Mouse (Mus musculus): ENCODE measurements around the gene Gm11232. TPM values are rescaled to one million over a fixed set of nuclear protein-coding genes. Genes with fewer than 3 reads are reported as not detected.

Gm11232 gene
- not detected for polyA plus RNA-seq (2017; shearing (Covaris generic))

DNA sequence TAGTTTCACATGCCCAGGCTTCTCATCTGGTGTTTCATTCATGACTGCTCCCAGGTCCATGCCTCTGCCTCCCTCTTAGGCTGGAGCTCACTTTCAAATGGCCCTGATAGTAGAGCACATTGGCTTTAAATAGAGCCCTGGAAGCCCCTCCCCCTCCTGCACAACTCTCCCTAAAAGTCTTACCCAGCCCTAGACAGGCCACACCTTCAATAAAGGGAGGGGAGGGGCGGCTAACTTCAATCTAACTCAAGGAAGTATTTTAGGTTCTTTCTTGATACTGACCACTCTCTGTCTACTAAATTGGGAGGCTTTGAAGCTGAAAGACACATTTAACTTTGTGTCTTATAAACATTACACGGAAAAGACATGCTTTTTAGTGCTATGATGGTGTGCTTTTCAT, at the start of gene Gm11232:
TSS of gene Gm11232 (minus strand) at position 101 of the 400 bp plus-strand sequence.
- no peak for ATAC-seq

GRCm38 (mm10) chr4:71805977-71806534, 48.3 kb upstream of the Gm11232 start:
- no peak for ATAC-seq

GRCm38 (mm10) chr4:71765529-71765928, 7.8 kb upstream of the Gm11232 start:
- ATAC-seq: no peak

DNA sequence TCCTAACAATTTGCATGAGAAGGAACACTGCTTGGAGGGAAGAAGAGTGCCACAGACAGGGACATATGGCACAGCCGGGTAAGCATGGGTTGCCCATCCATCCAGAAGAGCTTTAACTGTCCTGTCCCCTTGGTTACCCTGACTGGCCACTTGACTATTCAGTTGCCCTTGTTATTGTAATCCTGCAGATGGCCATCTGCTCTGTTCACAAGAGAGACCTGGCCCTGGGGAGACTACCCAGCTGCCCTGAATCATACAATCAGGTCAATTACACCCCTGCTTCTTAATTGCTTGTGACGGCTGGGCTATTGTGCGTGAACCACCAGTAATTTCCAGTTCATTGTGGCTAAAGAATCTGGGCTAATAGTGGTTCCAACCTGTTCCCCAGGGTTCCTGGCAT, 7.3 kb upstream of the Gm11232 start:
- no peak for ATAC-seq

GRCm38 (mm10) chr4:71756441-71757221, 1.1 kb downstream of the Gm11232 start:
- no peak for ATAC-seq

DNA sequence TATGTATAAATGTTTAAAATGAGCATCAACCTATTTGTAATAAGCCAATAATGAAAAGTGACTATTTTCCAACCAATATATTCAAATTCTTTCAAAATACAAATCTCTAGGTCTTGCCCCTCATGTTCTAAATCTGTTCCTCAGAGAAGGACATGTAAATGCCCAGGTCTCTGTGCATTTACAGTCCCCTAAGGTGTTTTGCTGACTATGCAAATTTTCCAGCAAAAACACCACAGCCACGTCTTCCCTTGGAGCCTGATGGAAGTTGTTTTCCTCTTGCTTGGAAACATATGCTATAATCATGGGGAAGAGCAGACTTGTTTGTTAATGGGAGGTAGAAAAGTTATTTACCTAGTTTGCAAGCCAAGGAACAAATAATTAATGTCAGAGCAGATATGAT, 12.0 kb downstream of the Gm11232 start:
- ATAC-seq: no peak

DNA sequence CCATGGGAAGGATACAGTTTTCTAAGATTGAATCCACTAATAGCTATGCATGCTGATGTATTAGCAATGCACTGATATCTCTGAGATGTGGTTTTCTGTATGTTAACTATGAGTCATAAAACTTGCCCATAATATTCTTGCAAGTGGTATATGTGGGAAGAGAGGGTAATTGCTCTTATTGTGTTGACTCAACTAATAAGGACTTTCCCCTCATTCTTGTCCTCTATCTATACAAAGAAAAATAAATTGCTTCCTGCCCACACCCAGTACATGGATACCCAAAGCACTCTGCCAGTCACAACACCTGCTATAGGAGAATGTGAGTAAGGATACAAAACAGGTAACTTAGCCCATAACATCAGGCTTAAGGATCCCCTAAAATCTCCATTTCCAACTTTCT, 21.2 kb downstream of the Gm11232 start:
- ATAC-seq: no peak

GRCm38 (mm10) chr4:71735261-71735660, 22.5 kb downstream of the Gm11232 start:
- no peak for ATAC-seq

GRCm38 (mm10) chr4:71729401-71729800, 28.4 kb downstream of the Gm11232 start:
- ATAC-seq: no peak

DNA sequence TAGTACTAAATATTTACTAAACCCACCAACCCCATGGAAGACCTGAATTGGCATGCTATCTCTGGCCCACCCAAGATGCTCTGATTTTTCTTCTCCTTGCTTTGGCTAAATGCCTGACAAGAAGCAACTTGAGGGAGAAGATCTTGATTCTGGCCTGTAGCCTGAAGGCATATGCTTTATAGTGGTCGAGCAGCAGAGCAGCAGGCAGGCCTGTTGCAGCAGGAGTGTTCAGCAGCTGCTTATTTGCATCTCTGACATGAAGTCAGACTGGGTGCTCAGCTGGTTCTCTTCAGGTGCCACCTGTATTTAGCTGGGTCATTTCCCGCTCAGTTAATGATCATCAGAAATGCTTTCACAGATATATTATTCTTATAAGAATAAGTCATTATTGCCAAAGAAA, 30.2 kb downstream of the Gm11232 start:
- no peak for ATAC-seq

DNA sequence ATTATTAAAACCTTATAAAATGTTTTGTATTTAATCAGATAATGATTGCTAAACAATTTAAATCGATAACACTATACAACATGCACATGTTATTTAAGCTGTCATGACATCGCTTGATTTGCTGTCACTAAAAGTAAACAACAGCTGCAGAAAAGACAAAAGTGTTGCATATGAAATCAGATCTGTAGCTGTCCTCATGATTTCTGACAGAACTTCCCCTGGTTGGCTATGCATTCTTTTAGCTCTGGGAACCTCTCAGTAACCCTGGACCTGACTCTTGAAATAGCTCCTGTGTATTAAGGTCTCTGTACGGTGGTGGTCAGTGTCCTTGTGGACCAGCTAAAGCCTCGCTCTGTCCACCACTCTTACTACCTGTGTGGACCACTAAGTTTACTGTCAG, 30.7 kb downstream of the Gm11232 start:
- ATAC-seq: no peak

- ATAC-seq: no peak
Observed at GRCm38 (mm10) chr4:71725889-71726288, 31.9 kb downstream of the Gm11232 start.
